Mouse (Mus musculus): ENCODE results near the gene Snrpd2. TPM values are rescaled to one million over a fixed set of nuclear protein-coding genes. Genes with fewer than 3 reads are reported as not detected.
"Not testable (repeated sequence)": the region's sequence is repeated elsewhere in the genome, so short reads cannot be mapped to it uniquely, and the experiment has no call there.

Snrpd2 gene
- polyA plus RNA-seq, 1 experiment from 2014 or later = 107 TPM

GRCm38 (mm10) chr7:19151121-19151520, 1.6 kb downstream of the Snrpd2 start:
- WGBS = 81% methylated on average over 10 of the region's 10 CpGs
- H3K4me2 ChIP-seq; ATAC-seq (ENCODE audit: extremely low read depth, insufficient number of reproducible peaks, low FRiP score, low TSS enrichment): not testable (repeated sequence)

GRCm38 (mm10) chr7:19154796-19155195, 5.3 kb downstream of the Snrpd2 start:
- Histone ChIP-seq H3K9ac (no peak overlapping the region), H3K27me3 (replicated peaks) (peaks cover 14% of the 10 kb centered on the region), H3K27ac (replicated peaks) (no peak overlapping the region), H3K9me3 (no peaks in the 10 kb centered on the region), H3K4me3 (no peak overlapping the region), H3K4me1 (peaks cover 30% of the 10 kb centered on the region), H3K36me3 (peaks cover 41% of the 10 kb centered on the region), H3K4me2 (no peak overlapping the region)
- ATAC-seq (ENCODE audit: extremely low read depth, insufficient number of reproducible peaks, low FRiP score, low TSS enrichment) = no peak
- WGBS = 77% methylated on average over 8 of the region's 8 CpGs

More at GRCm38 (mm10) chr7:19151121-19151520, 1.6 kb downstream of the Snrpd2 start:
- H3K4me1 ChIP-seq = peaks cover 27% of the 10 kb centered on the region
- H3K9me3 ChIP-seq; H3K27me3 ChIP-seq (replicated peaks); H3K27ac ChIP-seq (replicated peaks): not testable (repeated sequence)
- H3K9ac ChIP-seq = peak overlapping the region; percentile 92; the same call in 1 of the 2 replicates
- H3K4me3 ChIP-seq = peak overlapping the region; percentile 82; the same call in 1 of the 2 replicates
- H3K36me3 ChIP-seq = peaks cover 48% of the 10 kb centered on the region

- Histone ChIP-seq H3K4me1 (peaks cover 29% of the 10 kb centered on the region), H3K4me2 (no peak overlapping the region), H3K9ac (no peak overlapping the region), H3K4me3 (no peak overlapping the region), H3K9me3 (no peaks in the 10 kb centered on the region), H3K27ac (replicated peaks) (no peak overlapping the region), H3K36me3 (peaks cover 41% of the 10 kb centered on the region), H3K27me3 (replicated peaks) (peaks cover 23% of the 10 kb centered on the region)
- ATAC-seq (ENCODE audit: extremely low read depth, insufficient number of reproducible peaks, low FRiP score, low TSS enrichment) = no peak
- WGBS = 59% methylated on average over 13 of the region's 13 CpGs
These were observed 6.4 kb downstream of the Snrpd2 start for GRCm38 (mm10) chr7:19155825-19156475.

GRCm38 (mm10) chr7:19157160-19157800, 7.8 kb downstream of the Snrpd2 start:
- 0 out of 2 replicates have a peak, but pooled peaks have one; percentile 28 for ATAC-seq (ENCODE audit: extremely low read depth, insufficient number of reproducible peaks, low FRiP score, low TSS enrichment)
- WGBS = 6% methylated on average over 30 of the region's 30 CpGs
- no peak overlapping the region for H3K4me3 ChIP-seq

GRCm38 (mm10) chr7:19158601-19159000, 9.1 kb downstream of the Snrpd2 start:
- 64% methylated on average over 11 of the region's 11 CpGs for WGBS
- no peak for ATAC-seq (ENCODE audit: extremely low read depth, insufficient number of reproducible peaks, low FRiP score, low TSS enrichment)
- no peak overlapping the region for H3K27ac ChIP-seq (replicated peaks)
- H3K4me2 ChIP-seq = no peak overlapping the region
- no peaks in the 10 kb centered on the region for H3K9me3 ChIP-seq
- H3K27me3 ChIP-seq (replicated peaks) = peaks cover 33% of the 10 kb centered on the region
- H3K9ac ChIP-seq = no peak overlapping the region
- peaks cover 16% of the 10 kb centered on the region for H3K36me3 ChIP-seq
- peaks cover 30% of the 10 kb centered on the region for H3K4me1 ChIP-seq
- H3K4me3 ChIP-seq = no peak overlapping the region

More at GRCm38 (mm10) chr7:19157160-19157800, 7.8 kb downstream of the Snrpd2 start:
- peak overlapping the region; percentile 72 for H3K9ac ChIP-seq
- peak overlapping the region; percentile 61 for H3K4me2 ChIP-seq
- H3K27me3 ChIP-seq (replicated peaks) = peaks cover 27% of the 10 kb centered on the region
- H3K9me3 ChIP-seq = no peaks in the 10 kb centered on the region
- peaks cover 28% of the 10 kb centered on the region for H3K4me1 ChIP-seq
- peaks cover 28% of the 10 kb centered on the region for H3K36me3 ChIP-seq
- H3K27ac ChIP-seq (replicated peaks) = peak overlapping the region; percentile 60

GRCm38 (mm10) chr7:19159411-19159810, 9.9 kb downstream of the Snrpd2 start:
- Histone ChIP-seq H3K9ac (peak overlapping the region; percentile 80), H3K9me3 (no peaks in the 10 kb centered on the region), H3K27ac (replicated peaks) (no peak overlapping the region), H3K36me3 (peaks cover 7% of the 10 kb centered on the region), H3K4me1 (peaks cover 38% of the 10 kb centered on the region), H3K4me2 (peak overlapping the region; percentile 79), H3K27me3 (replicated peaks) (peaks cover 39% of the 10 kb centered on the region), H3K4me3 (peak overlapping the region; percentile 50)
- ATAC-seq (ENCODE audit: extremely low read depth, insufficient number of reproducible peaks, low FRiP score, low TSS enrichment) = no peak
- WGBS = 18% methylated on average over 18 of the region's 18 CpGs

- Histone ChIP-seq H3K4me1 (peaks cover 45% of the 10 kb centered on the region), H3K27me3 (replicated peaks) (peaks cover 42% of the 10 kb centered on the region), H3K9me3 (no peaks in the 10 kb centered on the region), H3K27ac (replicated peaks) (no peak overlapping the region), H3K9ac (peak overlapping the region; percentile 80), H3K36me3 (peaks cover under 1% of the 10 kb centered on the region), H3K4me3 (peak overlapping the region; percentile 50), H3K4me2 (peak overlapping the region; percentile 79)
- 3% methylated on average over 20 of the region's 20 CpGs for WGBS
- no peak for ATAC-seq (ENCODE audit: extremely low read depth, insufficient number of reproducible peaks, low FRiP score, low TSS enrichment)
These were observed 10.6 kb downstream of the Snrpd2 start for GRCm38 (mm10) chr7:19160115-19160514.

- H3K27me3 ChIP-seq (replicated peaks) = peaks cover 42% of the 10 kb centered on the region
- H3K9me3 ChIP-seq = no peaks in the 10 kb centered on the region
- no peak overlapping the region for H3K9ac ChIP-seq
- no peaks in the 10 kb centered on the region for H3K36me3 ChIP-seq
- H3K4me2 ChIP-seq = no peak overlapping the region
- H3K4me3 ChIP-seq = no peak overlapping the region
- H3K27ac ChIP-seq (replicated peaks) = no peak overlapping the region
- peaks cover 50% of the 10 kb centered on the region for H3K4me1 ChIP-seq
- no peak for ATAC-seq (ENCODE audit: extremely low read depth, insufficient number of reproducible peaks, low FRiP score, low TSS enrichment)
- 73% methylated on average over 7 of the region's 7 CpGs for WGBS
These were observed 13.4 kb downstream of the Snrpd2 start for GRCm38 (mm10) chr7:19162928-19163327.

GRCm38 (mm10) chr7:19163752-19164151, 14.2 kb downstream of the Snrpd2 start:
- ATAC-seq (ENCODE audit: extremely low read depth, insufficient number of reproducible peaks, low FRiP score, low TSS enrichment) = no peak
- Histone ChIP-seq H3K27ac (replicated peaks) (no peak overlapping the region), H3K36me3 (no peaks in the 10 kb centered on the region), H3K27me3 (replicated peaks) (peaks cover 38% of the 10 kb centered on the region), H3K4me2 (peak overlapping the region; percentile 64), H3K9me3 (no peaks in the 10 kb centered on the region), H3K9ac (peak overlapping the region; percentile 44; the same call in 1 of the 2 replicates), H3K4me3 (no peak overlapping the region), H3K4me1 (peaks cover 55% of the 10 kb centered on the region)
- 33% methylated on average over 12 of the region's 12 CpGs for WGBS

- Histone ChIP-seq H3K4me3 (peak overlapping the region; percentile 37), H3K4me2 (peak overlapping the region; percentile 64), H3K27ac (replicated peaks) (no peak overlapping the region), H3K36me3 (no peaks in the 10 kb centered on the region), H3K9ac (peak overlapping the region; percentile 71), H3K9me3 (no peaks in the 10 kb centered on the region), H3K4me1 (peaks cover 57% of the 10 kb centered on the region), H3K27me3 (replicated peaks) (peaks cover 34% of the 10 kb centered on the region)
- ATAC-seq (ENCODE audit: extremely low read depth, insufficient number of reproducible peaks, low FRiP score, low TSS enrichment) = no peak
- 5% methylated on average over 6 of the region's 6 CpGs for WGBS
These were observed 14.7 kb downstream of the Snrpd2 start for GRCm38 (mm10) chr7:19164189-19164588.

- Histone ChIP-seq H3K9me3 (no peaks in the 10 kb centered on the region), H3K27ac (replicated peaks) (peak overlapping the region; percentile 91), H3K9ac (peak overlapping the region; percentile 71), H3K27me3 (replicated peaks) (peaks cover 26% of the 10 kb centered on the region), H3K4me1 (peaks cover 57% of the 10 kb centered on the region), H3K36me3 (no peaks in the 10 kb centered on the region), H3K4me3 (peak overlapping the region; percentile 37), H3K4me2 (peak overlapping the region; percentile 64)
- whole genome bisulfite sequencing = under 1% methylated on average over 13 of the region's 13 CpGs
- 0 out of 2 replicates have a peak, but pooled peaks have one; percentile 12 for ATAC-seq (ENCODE audit: extremely low read depth, insufficient number of reproducible peaks, low FRiP score, low TSS enrichment)
These were observed 15.5 kb downstream of the Snrpd2 start for GRCm38 (mm10) chr7:19164978-19165377.

Measured in heart, embryonic 13.5 days (tissue).